Mouse (Mus musculus): ENCODE data around the gene Tcp11.

DNA sequence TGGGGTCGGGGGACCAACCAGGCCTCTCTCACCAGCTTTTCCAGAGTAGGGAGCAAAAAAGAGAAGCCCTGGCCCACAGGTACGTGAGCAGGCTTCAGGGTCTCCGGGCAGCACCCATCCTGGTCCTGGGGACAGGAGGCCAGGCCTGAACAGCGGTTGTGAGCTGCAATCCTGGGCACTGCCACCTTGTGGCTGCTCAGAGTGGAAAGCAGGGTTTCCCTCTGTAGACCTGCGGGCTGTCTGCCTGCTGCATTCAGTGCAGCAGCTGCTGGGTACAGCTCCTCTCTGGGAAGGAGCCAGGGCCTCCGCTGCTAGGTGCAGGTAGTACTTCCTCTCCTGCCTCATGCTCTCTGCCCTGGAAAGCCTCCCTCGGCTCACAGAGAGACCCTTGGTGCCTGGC is 19.0 kb downstream of the Tcp11 start:
- TF ChIP-seq POLR2A (IDR thresholded peaks at IDR 0.05; ENCODE audit: borderline replicate concordance, low read depth, low read length) (no peak), CTCF (IDR thresholded peaks at IDR 0.05; ENCODE audit: low read depth, low read length) (no peak)

All from bone marrow macrophage, adult 2 months (primary cell).